17 mouse cellular contexts compared by ENCODE assay signal in the genomic region with DNA sequence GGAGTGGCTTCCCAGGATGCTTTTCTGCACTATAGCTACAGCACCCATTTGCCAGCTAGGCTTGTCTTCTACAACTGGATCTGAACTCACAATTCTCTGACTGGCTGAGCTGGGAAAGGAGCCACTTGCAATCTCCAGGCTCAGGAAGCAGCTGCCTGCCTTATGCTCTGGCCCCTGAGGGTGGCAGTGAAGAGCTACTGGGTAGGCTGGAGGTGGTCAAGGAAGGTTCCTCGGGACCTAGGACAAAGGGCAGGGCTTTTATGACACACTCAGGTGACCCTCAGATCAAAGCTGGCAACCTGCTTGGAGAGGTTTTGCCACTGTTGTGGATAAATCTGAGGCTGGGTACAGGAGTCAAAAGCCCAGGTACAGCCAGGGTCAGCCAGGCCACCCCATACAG.
A peak's percentile ranks its signal among the peaks of the same experiment; 100 is the strongest.
DNase-seq lines count a peak whose midpoint lies in the region; ATAC-seq and TF ChIP-seq lines count a peak whose summit lies in the region.
"Had no signal": no experiment of that assay in that cellular context is flagged by ENCODE, and none has a peak within 500 bp of the region (broad histone marks: within the 10 kb centered on the region; RNA-seq: fewer than 3 reads in every experiment).

No protein-coding gene starts in this region.

- H3K4me3 ChIP-seq in hindbrain, embryonic 11.5 days (ENCODE audit: low read depth, low read length) = no peak overlapping the region
- H3K4me3 ChIP-seq in hindbrain, embryonic 16.5 days (ENCODE audit: low read length) = no peak overlapping the region
- no peak overlapping the region for H3K4me3 ChIP-seq in liver, adult 2 months (ENCODE audit: insufficient read depth, low read depth, low read length)
- H3K4me3 ChIP-seq in E14TG2a.4 (replicated peaks; ENCODE audit: low read length) = no peak overlapping the region
- H3K4me3 ChIP-seq: embryonic facial prominence, embryonic 10.5 days; heart, embryonic 12.5 days; hindbrain, embryonic 10.5 days; liver, embryonic 15.5 days; midbrain, embryonic 13.5 days had no signal

- no peaks in the 10 kb centered on the region for H3K79me2 ChIP-seq in liver, adult 2 months (ENCODE audit: control insufficient read depth, insufficient read depth, low read length)

- WGBS in hindbrain, embryonic 11.5 days = 50% methylated on average over 1 of the region's 1 CpGs
- 44% methylated on average over 1 of the region's 1 CpGs for WGBS in hindbrain, embryonic 16.5 days
- 23% methylated on average over 1 of the region's 1 CpGs for WGBS in liver, adult 2 months

- no peak overlapping the region for H3K27ac ChIP-seq in hindbrain, embryonic 11.5 days (ENCODE audit: low read depth, low read length)
- H3K27ac ChIP-seq in hindbrain, embryonic 16.5 days (ENCODE audit: low read depth, low read length) = no peak overlapping the region
- no peak overlapping the region for H3K27ac ChIP-seq in liver, adult 2 months (replicated peaks; ENCODE audit: insufficient read depth, low read depth, low read length)
- H3K27ac ChIP-seq: embryonic facial prominence, embryonic 10.5 days; hindbrain, embryonic 10.5 days; liver, embryonic 15.5 days; macrophage; midbrain, embryonic 13.5 days had no signal

- H3K4me1 ChIP-seq in hindbrain, embryonic 11.5 days (replicated peaks; ENCODE audit: control insufficient read depth, insufficient read depth, low read length) = no peaks in the 10 kb centered on the region
- H3K4me1 ChIP-seq in hindbrain, embryonic 16.5 days (ENCODE audit: control insufficient read depth, insufficient read depth, low read depth, low read length) = no peaks in the 10 kb centered on the region
- H3K4me1 ChIP-seq in liver, adult 2 months (ENCODE audit: control insufficient read depth, insufficient read depth, low read length) = no peaks in the 10 kb centered on the region
- peaks cover 16% of the 10 kb centered on the region for H3K4me1 ChIP-seq in E14TG2a.4 (replicated peaks; ENCODE audit: low read depth, low read length)
- H3K4me1 ChIP-seq: heart, embryonic 12.5 days; liver, embryonic 15.5 days; midbrain, embryonic 13.5 days had no signal

- no peaks in the 10 kb centered on the region for H3K36me3 ChIP-seq in hindbrain, embryonic 11.5 days (ENCODE audit: control insufficient read depth, insufficient read depth, low read length)
- H3K36me3 ChIP-seq in hindbrain, embryonic 16.5 days (ENCODE audit: control insufficient read depth, insufficient read depth, low read length) = no peaks in the 10 kb centered on the region
- no peaks in the 10 kb centered on the region for H3K36me3 ChIP-seq in liver, adult 2 months (ENCODE audit: control insufficient read depth, insufficient read depth, low read length)
- H3K36me3 ChIP-seq in E14TG2a.4 (ENCODE audit: insufficient read depth, low read length) = no peaks in the 10 kb centered on the region
- H3K36me3 ChIP-seq: embryonic facial prominence, embryonic 10.5 days; heart, embryonic 12.5 days; hindbrain, embryonic 10.5 days; liver, embryonic 15.5 days; midbrain, embryonic 13.5 days had no signal

- ATAC-seq in hindbrain, embryonic 11.5 days (ENCODE audit: low FRiP score) = no peak
- ATAC-seq in hindbrain, embryonic 16.5 days = no peak
- ATAC-seq: midbrain, embryonic 13.5 days had no signal

- H3K9ac ChIP-seq in hindbrain, embryonic 11.5 days (ENCODE audit: low read depth, low read length) = no peak overlapping the region
- H3K9ac ChIP-seq in hindbrain, embryonic 16.5 days (ENCODE audit: low read depth, low read length) = no peak overlapping the region
- no peak overlapping the region for H3K9ac ChIP-seq in liver, adult 2 months (ENCODE audit: low read depth, low read length)
- H3K9ac ChIP-seq: heart, embryonic 12.5 days; liver, embryonic 15.5 days; midbrain, embryonic 13.5 days had no signal

- H3K27me3 ChIP-seq in hindbrain, embryonic 11.5 days (ENCODE audit: control insufficient read depth, insufficient read depth, low read length) = no peaks in the 10 kb centered on the region
- no peaks in the 10 kb centered on the region for H3K27me3 ChIP-seq in hindbrain, embryonic 16.5 days (replicated peaks; ENCODE audit: control insufficient read depth, insufficient read depth, low read length)
- no peaks in the 10 kb centered on the region for H3K27me3 ChIP-seq in liver, adult 2 months (ENCODE audit: control insufficient read depth, insufficient read depth, low read length)
- no peaks in the 10 kb centered on the region for H3K27me3 ChIP-seq in E14TG2a.4 (ENCODE audit: insufficient read depth, low read length)
- H3K27me3 ChIP-seq: heart, embryonic 12.5 days; liver, embryonic 15.5 days; midbrain, embryonic 13.5 days had no signal

- no peak overlapping the region for H3K4me2 ChIP-seq in hindbrain, embryonic 11.5 days (replicated peaks; ENCODE audit: low read depth, low read length)
- no peak overlapping the region for H3K4me2 ChIP-seq in hindbrain, embryonic 16.5 days (ENCODE audit: low read length)
- H3K4me2 ChIP-seq: heart, embryonic 12.5 days; liver, embryonic 15.5 days; midbrain, embryonic 13.5 days had no signal

- H3K9me3 ChIP-seq in hindbrain, embryonic 11.5 days (ENCODE audit: control insufficient read depth, low read length) = no peaks in the 10 kb centered on the region
- no peaks in the 10 kb centered on the region; the same call in 1 of the 2 replicates for H3K9me3 ChIP-seq in hindbrain, embryonic 16.5 days (ENCODE audit: control insufficient read depth, low read length)
- H3K9me3 ChIP-seq in E14TG2a.4 (ENCODE audit: low read length) = peaks cover 8% of the 10 kb centered on the region; the same call in 1 of the 2 replicates
- H3K9me3 ChIP-seq: embryonic facial prominence, embryonic 10.5 days; liver, embryonic 15.5 days; midbrain, embryonic 13.5 days had no signal

- peak; percentile 47 for TF ChIP-seq CTCF in liver, adult 2 months (IDR thresholded peaks at IDR 0.05; ENCODE audit: low read depth, low read length)
- 0 out of 2 replicates have a peak, but pooled peaks have one; percentile 13 for TF ChIP-seq CTCF in E14TG2a.4 (conservative IDR thresholded peaks at IDR 0.05; ENCODE audit: low read length)

- TF ChIP-seq POLR2A in liver, adult 2 months (IDR thresholded peaks at IDR 0.05; ENCODE audit: extremely low read depth, insufficient read depth, low read length) = no peak

- peak; percentile 2 for DNase-seq in hindbrain, embryonic 11.5 days (ENCODE audit: low spot score)
- no peak for DNase-seq in liver, adult 2 months (ENCODE audit: extremely low read depth, low read depth, low spot score)
- no peak for DNase-seq in liver
- peak; percentile 30 for DNase-seq in ZHBTc4 (ENCODE audit: low read depth, low spot score)
- no peak for DNase-seq in layer of hippocampus, postnatal 10 days (ENCODE audit: low spot score in 2 of 2)
- DNase-seq: cerebellum, adult 11-12 months; gastrocnemius, postnatal 25 days; kidney, adult 11 months; thymus, postnatal 14 days had no signal

Comparison
In these comparisons a context has a peak if more than half of its experiments do, and no peak if none do; other contexts are left out.
1. DNase-seq: peak in hindbrain, embryonic 11.5 days (single experiment) and ZHBTc4 (single experiment); none in liver, adult 2 months (single experiment), liver (single experiment) and layer of hippocampus, postnatal 10 days (0 of 2).